Mouse (Mus musculus) hindbrain, embryonic 10.5 days (tissue): ENCODE results near the gene Itih4. TPM values are rescaled to one million over a fixed set of nuclear protein-coding genes. Genes with fewer than 3 reads are reported as not detected.

Experiments used
- DNase-seq: peaks from one replicate; pipeline ENCODE4 v3.0.0-alpha.2; 2017; ENCODE audit warnings: low spot score
- H3K27ac ChIP-seq: fragments of 300-500 bp; sonication (generic); 2 replicates; pipeline ENCODE4 v1.5.1; 2016; ENCODE audit warnings: mild to moderate bottlenecking, moderate library complexity
- H3K27me3 ChIP-seq: fragments of 300-500 bp; sonication (generic); 2 replicates; pipeline ENCODE4 v1.6.1; 2016; ENCODE audit warnings: mild to moderate bottlenecking; ENCODE audit not compliant: poor library complexity, insufficient read depth, severe bottlenecking
- H3K36me3 ChIP-seq: fragments of 300-500 bp; sonication (generic); 2 replicates; pipeline ENCODE4 v1.6.1; 2016; ENCODE audit warnings: mild to moderate bottlenecking, moderate library complexity
- H3K4me1 ChIP-seq: fragments of 300-500 bp; sonication (generic); replicated peaks from 2 replicates; pipeline ENCODE4 v1.6.1; 2016; ENCODE audit warnings: mild to moderate bottlenecking
- H3K4me3 ChIP-seq: fragments of 300-500 bp; sonication (generic); 2 replicates; pipeline ENCODE4 v1.5.1; 2016; ENCODE audit warnings: mild to moderate bottlenecking, moderate library complexity
- H3K9me3 ChIP-seq: fragments of 300-500 bp; sonication (generic); 2 replicates; pipeline ENCODE4 v1.6.1; 2016; ENCODE audit warnings: mild to moderate bottlenecking, moderate library complexity
- WGBS: fragments of 180-500 bp; shearing (Covaris S2); methylation state at CpG from one replicate; pipeline ENCODE4 v1.1.7; 2016; 5-methylcytosine and 5-hydroxymethylcytosine counted together
- polyA plus RNA-seq: library from polyadenylated mRNA; unstranded; fragments of >200 nt; fragmentation: Nextera tagmentation; extraction: Ambion mirVana; gene quantifications from 2 replicates; pipeline ENCODE4 v1.2.1, GENCODE M21; 2016

Itih4 gene
- polyA plus RNA-seq, 1 experiment from 2014 or later: not detected

- Histone ChIP-seq H3K4me1 (peaks cover 17% of the 10 kb centered on the region), H3K9me3 (no peaks in the 10 kb centered on the region), H3K27me3 (no peaks in the 10 kb centered on the region), H3K36me3 (no peaks in the 10 kb centered on the region), H3K27ac (peak within 1 kb of the TSS; percentile 67; the same call in 1 of the 2 replicates), H3K4me3 (no peak within 1 kb of the TSS)
- WGBS: 65% methylated on average over 6 of the region's 6 CpGs
- peak; percentile 5 for DNase-seq
These were observed 37.3 kb downstream of the Itih4 start, which contains the start of gene Itih3 for GRCm38 (mm10) chr14:30923375-30924105. Gene Itih3 (minus strand): TSS chr14:30923760.

GRCm38 (mm10) chr14:30925492-30925891 is 39.2 kb downstream of the Itih4 start:
- Histone ChIP-seq H3K9me3 (no peaks in the 10 kb centered on the region), H3K4me1 (peaks cover 17% of the 10 kb centered on the region), H3K36me3 (no peaks in the 10 kb centered on the region), H3K4me3 (no peak overlapping the region), H3K27me3 (no peaks in the 10 kb centered on the region), H3K27ac (no peak overlapping the region)
- no peak for DNase-seq
- WGBS: 87% methylated on average over 3 of the region's 3 CpGs

GRCm38 (mm10) chr14:30930386-30930785 is 44.1 kb downstream of the Itih4 start:
- Histone ChIP-seq H3K4me3 (no peak overlapping the region), H3K36me3 (no peaks in the 10 kb centered on the region), H3K27me3 (no peaks in the 10 kb centered on the region), H3K9me3 (no peaks in the 10 kb centered on the region), H3K27ac (no peak overlapping the region), H3K4me1 (no peaks in the 10 kb centered on the region)
- 89% methylated on average over 4 of the region's 4 CpGs for WGBS
- no peak for DNase-seq

GRCm38 (mm10) chr14:30933351-30933750 is 47.1 kb downstream of the Itih4 start:
- no peak overlapping the region for H3K27ac ChIP-seq
- no peak for DNase-seq
- no peaks in the 10 kb centered on the region for H3K27me3 ChIP-seq
- no peaks in the 10 kb centered on the region for H3K4me1 ChIP-seq
- no peaks in the 10 kb centered on the region for H3K36me3 ChIP-seq
- 88% methylated on average over 9 of the region's 9 CpGs for WGBS
- no peak overlapping the region for H3K4me3 ChIP-seq
- H3K9me3 ChIP-seq: no peaks in the 10 kb centered on the region

- DNase-seq: no peak
- WGBS: 93% methylated on average over 4 of the region's 4 CpGs
- no peaks in the 10 kb centered on the region for H3K4me1 ChIP-seq
- no peak overlapping the region for H3K27ac ChIP-seq
- H3K9me3 ChIP-seq: no peaks in the 10 kb centered on the region
- no peak overlapping the region for H3K4me3 ChIP-seq
- H3K27me3 ChIP-seq: 0 out of 2 replicates have a peak, but pooled peaks cover 3% of the 10 kb centered on the region
- H3K36me3 ChIP-seq: no peaks in the 10 kb centered on the region
These were observed 56.0 kb downstream of the Itih4 start for GRCm38 (mm10) chr14:30942254-30942653.

- Histone ChIP-seq H3K4me3 (no peak within 1 kb of the TSS), H3K9me3 (no peaks in the 10 kb centered on the region), H3K27ac (no peak within 1 kb of the TSS), H3K4me1 (no peaks in the 10 kb centered on the region), H3K27me3 (0 out of 2 replicates have a peak, but pooled peaks cover 3% of the 10 kb centered on the region), H3K36me3 (no peaks in the 10 kb centered on the region)
- 86% methylated on average over 7 of the region's 7 CpGs for whole genome bisulfite sequencing
- DNase-seq: no peak
These were observed 56.8 kb downstream of the Itih4 start, which contains the start of gene Itih1 for GRCm38 (mm10) chr14:30943038-30943437. Gene Itih1 (minus strand): TSS chr14:30943289.

GRCm38 (mm10) chr14:30943860-30944674 is 57.8 kb downstream of the Itih4 start:
- Histone ChIP-seq H3K27me3 (0 out of 2 replicates have a peak, but pooled peaks cover 3% of the 10 kb centered on the region), H3K4me1 (no peaks in the 10 kb centered on the region), H3K36me3 (no peaks in the 10 kb centered on the region), H3K27ac (no peak overlapping the region), H3K9me3 (no peaks in the 10 kb centered on the region), H3K4me3 (no peak overlapping the region)
- DNase-seq: peak; percentile 53
- WGBS: 69% methylated on average over 11 of the region's 11 CpGs

GRCm38 (mm10) chr14:30944745-30945144 is 58.5 kb downstream of the Itih4 start:
- H3K36me3 ChIP-seq: no peaks in the 10 kb centered on the region
- 0 out of 2 replicates have a peak, but pooled peaks cover 3% of the 10 kb centered on the region for H3K27me3 ChIP-seq
- no peaks in the 10 kb centered on the region for H3K9me3 ChIP-seq
- no peak overlapping the region for H3K27ac ChIP-seq
- 75% methylated on average over 2 of the region's 2 CpGs for WGBS
- H3K4me3 ChIP-seq: no peak overlapping the region
- no peak for DNase-seq
- H3K4me1 ChIP-seq: no peaks in the 10 kb centered on the region

- Histone ChIP-seq H3K36me3 (peaks cover 8% of the 10 kb centered on the region), H3K9me3 (no peaks in the 10 kb centered on the region), H3K27me3 (0 out of 2 replicates have a peak, but pooled peaks cover 3% of the 10 kb centered on the region), H3K4me1 (peaks cover 10% of the 10 kb centered on the region), H3K27ac (no peak overlapping the region), H3K4me3 (no peak overlapping the region)
- no peak for DNase-seq
- WGBS: 96% methylated on average over 10 of the region's 10 CpGs
These were observed 63.7 kb downstream of the Itih4 start for GRCm38 (mm10) chr14:30949986-30950385.

GRCm38 (mm10) chr14:30951154-30951825 is 65.0 kb downstream of the Itih4 start, which contains the start of gene Nek4:
Gene Nek4 (plus strand): TSS chr14:30951377.
- H3K4me3 ChIP-seq: peak within 1 kb of the TSS; percentile 95
- H3K27me3 ChIP-seq: 0 out of 2 replicates have a peak, but pooled peaks cover 3% of the 10 kb centered on the region
- H3K27ac ChIP-seq: peak within 1 kb of the TSS; percentile 92
- DNase-seq: peak; percentile 98
- H3K4me1 ChIP-seq: peaks cover 10% of the 10 kb centered on the region
- under 1% methylated on average over 57 of the region's 57 CpGs for WGBS
- H3K36me3 ChIP-seq: peaks cover 8% of the 10 kb centered on the region
- H3K9me3 ChIP-seq: no peaks in the 10 kb centered on the region
